ENCODE assay signal across 9 mouse cellular contexts in the genomic region with DNA sequence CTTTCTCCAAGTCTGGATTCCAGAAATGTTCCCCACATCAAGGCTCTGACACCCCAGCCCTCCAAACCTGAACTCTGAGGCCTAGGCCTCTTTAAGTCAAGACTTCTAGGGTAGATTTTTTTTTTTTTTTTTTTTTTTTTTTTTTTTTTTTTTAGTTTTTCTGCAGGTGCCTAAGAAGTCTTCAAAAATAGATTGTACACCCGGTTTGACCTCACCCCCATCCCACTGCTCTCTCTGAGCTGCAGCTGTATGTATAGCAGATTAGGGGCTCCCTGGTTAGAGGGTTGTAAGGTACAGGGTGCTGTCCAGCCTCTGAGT. TPM values are rescaled to one million over a fixed set of nuclear protein-coding genes. Genes with fewer than 3 reads are reported as not detected.
DNase-seq lines count a peak whose midpoint lies in the region; ATAC-seq and TF ChIP-seq lines count a peak whose summit lies in the region.
"Not testable (repeated sequence)": the region's sequence is repeated elsewhere in the genome, so short reads cannot be mapped to it uniquely, and the experiment has no call there.
"Had no signal": no experiment of that assay in that cellular context is flagged by ENCODE, and none has a peak within 500 bp of the region (broad histone marks: within the 10 kb centered on the region; RNA-seq: fewer than 3 reads in every experiment).

No protein-coding gene starts in this region.

- H3K4me1 ChIP-seq in MEL (ENCODE audit: control insufficient read depth in 1 of 2, insufficient read depth in 2 of 2, low read length in 2 of 2) = peaks cover 7 to 35% of the 10 kb centered on the region in 2 experiments
- peaks cover 74% of the 10 kb centered on the region for H3K4me1 ChIP-seq in forebrain, embryonic 10.5 days
- H3K4me1 ChIP-seq in heart, embryonic 12.5 days (replicated peaks) = peaks cover 65% of the 10 kb centered on the region
- H3K4me1 ChIP-seq in hindbrain, embryonic 16.5 days (ENCODE audit: control insufficient read depth, insufficient read depth, low read depth, low read length) = peaks cover 13% of the 10 kb centered on the region
- peaks cover 51% of the 10 kb centered on the region for H3K4me1 ChIP-seq in limb, embryonic 11.5 days (ENCODE audit: control insufficient read depth, insufficient read depth, low read length)
- peaks cover 49% of the 10 kb centered on the region for H3K4me1 ChIP-seq in liver, postnatal 0 days (ENCODE audit: insufficient read depth)
- not testable (repeated sequence) for H3K4me1 ChIP-seq in midbrain, postnatal 0 days (ENCODE audit: insufficient read depth, low read length)
- H3K4me1 ChIP-seq in thymus, adult 2 months (replicated peaks; ENCODE audit: control insufficient read depth, insufficient read depth, low read length) = peaks cover 65% of the 10 kb centered on the region

- not testable (repeated sequence) for TF ChIP-seq CTCF in MEL (IDR thresholded peaks at IDR 0.05 in 2 of 3, conservative IDR thresholded peaks at IDR 0.05 in 1 of 3; ENCODE audit: control insufficient read depth in 1 of 3, insufficient read depth in 1 of 3, low read depth in 2 of 3, low read length in 3 of 3, poor library complexity in 1 of 3, severe bottlenecking in 1 of 3); liver, postnatal 0 days (IDR thresholded peaks at IDR 0.05; ENCODE audit: low read depth); midbrain, postnatal 0 days (IDR thresholded peaks at IDR 0.05); thymus, adult 2 months (IDR thresholded peaks at IDR 0.05; ENCODE audit: borderline replicate concordance, control insufficient read depth, extremely low read depth, insufficient read depth, low read length, poor library complexity)

- H3K27ac ChIP-seq in MEL (ENCODE audit: control insufficient read depth, low read depth, low read length) = peak overlapping the region; percentile 44
- H3K27ac ChIP-seq in forebrain, embryonic 10.5 days = peak overlapping the region; percentile 88
- peak overlapping the region; percentile 93 for H3K27ac ChIP-seq in heart, embryonic 12.5 days (ENCODE audit: poor library complexity, severe bottlenecking)
- H3K27ac ChIP-seq in hindbrain, embryonic 16.5 days (ENCODE audit: low read depth, low read length) = 0 out of 2 replicates have a peak overlapping the region, but pooled peaks have one; percentile 34
- peak overlapping the region; percentile 99 for H3K27ac ChIP-seq in limb, embryonic 11.5 days (replicated peaks; ENCODE audit: low read depth, low read length)
- H3K27ac ChIP-seq in liver, postnatal 0 days (ENCODE audit: low read depth) = peak overlapping the region; percentile 93
- H3K27ac ChIP-seq in midbrain, postnatal 0 days (ENCODE audit: low read depth, low read length) = not testable (repeated sequence)
- peak overlapping the region; percentile 91 for H3K27ac ChIP-seq in thymus, adult 2 months (ENCODE audit: control insufficient read depth, insufficient read depth, low read length)

- not testable (repeated sequence) for TF ChIP-seq RAD21 in MEL (IDR thresholded peaks at IDR 0.05; ENCODE audit: low read depth, low read length)

- DNase-seq in MEL (ENCODE audit: low read depth, low spot score); forebrain, embryonic 10.5 days (ENCODE audit: extremely low spot score, low spot score); limb, embryonic 11.5 days (ENCODE audit: low spot score); liver, postnatal 0 days; midbrain, postnatal 0 days (ENCODE audit: low spot score); thymus, adult 2 months: not testable (repeated sequence)

- TF ChIP-seq EP300 in MEL (IDR thresholded peaks at IDR 0.05; ENCODE audit: low read depth in 1 of 2, low read length in 2 of 2); liver, postnatal 0 days (IDR thresholded peaks at IDR 0.05; ENCODE audit: low read depth): not testable (repeated sequence)

- ATAC-seq in heart, embryonic 12.5 days (ENCODE audit: insufficient number of reproducible peaks, low FRiP score); hindbrain, embryonic 16.5 days; liver, postnatal 0 days; midbrain, postnatal 0 days (ENCODE audit: low FRiP score): not testable (repeated sequence)
- ATAC-seq in limb, embryonic 11.5 days (ENCODE audit: insufficient number of reproducible peaks, low FRiP score, low TSS enrichment, low read depth) = peak; percentile 1; the same call in 1 of the 2 replicates

- peak overlapping the region; percentile 67 for H3K9ac ChIP-seq in MEL (ENCODE audit: control insufficient read depth, low read depth, low read length, poor library complexity, severe bottlenecking)
- H3K9ac ChIP-seq in heart, embryonic 12.5 days = peak overlapping the region; percentile 49; the same call in 1 of the 2 replicates
- H3K9ac ChIP-seq in hindbrain, embryonic 16.5 days (ENCODE audit: low read depth, low read length); limb, embryonic 11.5 days (ENCODE audit: low read length); midbrain, postnatal 0 days (replicated peaks; ENCODE audit: low read length, poor library complexity, severe bottlenecking): not testable (repeated sequence)
- H3K9ac ChIP-seq in liver, postnatal 0 days (replicated peaks) = 0 out of 2 replicates have a peak overlapping the region, but pooled peaks have one; percentile 66

- peak overlapping the region; percentile 76 for H3K4me2 ChIP-seq in heart, embryonic 12.5 days
- H3K4me2 ChIP-seq in hindbrain, embryonic 16.5 days (ENCODE audit: low read length) = peak overlapping the region; percentile 61
- H3K4me2 ChIP-seq in limb, embryonic 11.5 days (ENCODE audit: low read depth, severe bottlenecking) = peak overlapping the region; percentile 43; the same call in 1 of the 2 replicates
- H3K4me2 ChIP-seq in liver, postnatal 0 days (ENCODE audit: low read depth, low read length) = peak overlapping the region; percentile 91
- peak overlapping the region; percentile 50; the same call in 1 of the 2 replicates for H3K4me2 ChIP-seq in midbrain, postnatal 0 days (ENCODE audit: low read depth, low read length, poor library complexity, severe bottlenecking)

- not testable (repeated sequence) for H3K79me2 ChIP-seq in MEL (ENCODE audit: control insufficient read depth, insufficient read depth, low read length, poor library complexity)

- H3K9me3 ChIP-seq in MEL (replicated peaks; ENCODE audit: insufficient read depth, low read length); forebrain, embryonic 10.5 days; heart, embryonic 12.5 days (replicated peaks); hindbrain, embryonic 16.5 days (ENCODE audit: control insufficient read depth, low read length); limb, embryonic 11.5 days (ENCODE audit: control insufficient read depth, low read length); liver, postnatal 0 days (ENCODE audit: low read length); midbrain, postnatal 0 days (ENCODE audit: low read length): not testable (repeated sequence)

- H3K36me3 ChIP-seq in MEL (ENCODE audit: control insufficient read depth in 1 of 2, insufficient read depth in 2 of 2, low read length in 2 of 2) = peaks cover 0 to 23% of the 10 kb centered on the region in 2 experiments; a peak in 2 of 4 replicates
- peaks cover 24% of the 10 kb centered on the region for H3K36me3 ChIP-seq in forebrain, embryonic 10.5 days (replicated peaks)
- H3K36me3 ChIP-seq in heart, embryonic 12.5 days = peaks cover 23% of the 10 kb centered on the region
- H3K36me3 ChIP-seq in hindbrain, embryonic 16.5 days (ENCODE audit: control insufficient read depth, insufficient read depth, low read length); limb, embryonic 11.5 days (ENCODE audit: control insufficient read depth, insufficient read depth, low read length); liver, postnatal 0 days (replicated peaks; ENCODE audit: insufficient read depth, low read length); midbrain, postnatal 0 days (ENCODE audit: insufficient read depth, low read length); thymus, adult 2 months (ENCODE audit: control insufficient read depth, insufficient read depth, low read length): not testable (repeated sequence)

- 14% methylated on average over 1 of the region's 1 CpGs for WGBS in forebrain, embryonic 10.5 days
- WGBS in heart, embryonic 12.5 days = 14% methylated on average over 1 of the region's 1 CpGs
- WGBS in hindbrain, embryonic 16.5 days = 29% methylated on average over 1 of the region's 1 CpGs
- WGBS in limb, embryonic 11.5 days = 17% methylated on average over 1 of the region's 1 CpGs
- WGBS in liver, postnatal 0 days (ENCODE audit: insufficient replicate concordance) = 0% methylated on average over 1 of the region's 1 CpGs
- WGBS in midbrain, postnatal 0 days = 28% methylated on average over 1 of the region's 1 CpGs
- 0% methylated on average over 1 of the region's 1 CpGs for WGBS in thymus, adult 2 months

- H3K27me3 ChIP-seq in MEL (ENCODE audit: control insufficient read depth in 1 of 2, insufficient read depth in 2 of 2, low read length in 2 of 2); heart, embryonic 12.5 days (replicated peaks); limb, embryonic 11.5 days (ENCODE audit: control insufficient read depth, insufficient read depth, low read length); liver, postnatal 0 days (ENCODE audit: insufficient read depth, low read length); midbrain, postnatal 0 days (ENCODE audit: insufficient read depth, low read length); thymus, adult 2 months (ENCODE audit: control insufficient read depth, insufficient read depth, low read length): not testable (repeated sequence)
- H3K27me3 ChIP-seq in forebrain, embryonic 10.5 days (ENCODE audit: poor library complexity, severe bottlenecking) = peaks cover 27% of the 10 kb centered on the region
- peaks cover 17% of the 10 kb centered on the region for H3K27me3 ChIP-seq in hindbrain, embryonic 16.5 days (replicated peaks; ENCODE audit: control insufficient read depth, insufficient read depth, low read length)

- H3K4me3 ChIP-seq in MEL (ENCODE audit: control insufficient read depth in 1 of 2, insufficient read depth in 1 of 2, low read depth in 2 of 2, low read length in 2 of 2) = peak overlapping the region; percentile 63 to 77; a peak in 3 of 4 replicates
- H3K4me3 ChIP-seq in forebrain, embryonic 10.5 days; hindbrain, embryonic 16.5 days (ENCODE audit: low read length); limb, embryonic 11.5 days (ENCODE audit: low read depth, low read length); liver, postnatal 0 days (ENCODE audit: low read depth, low read length); midbrain, postnatal 0 days (ENCODE audit: low read depth, low read length); thymus, adult 2 months (ENCODE audit: control insufficient read depth, insufficient read depth, low read length): not testable (repeated sequence)
- peak overlapping the region; percentile 45; the same call in 1 of the 2 replicates for H3K4me3 ChIP-seq in heart, embryonic 12.5 days

- TF ChIP-seq POLR2A in MEL (IDR thresholded peaks at IDR 0.05; ENCODE audit: control insufficient read depth in 1 of 2, insufficient read depth in 1 of 2, low read depth in 1 of 2, low read length in 2 of 2, poor library complexity in 1 of 2); thymus, adult 2 months (IDR thresholded peaks at IDR 0.05; ENCODE audit: control insufficient read depth, extremely low read depth, insufficient read depth, low read length, poor library complexity): not testable (repeated sequence)

RNA-seq across cellular contexts. Expression of gene Sf3a3, which starts 6.4 kb away (rescaled TPM):
- total RNA-seq in MEL (2012; rRNA removed) = 136 and 144 TPM in 2 replicates
- polyA plus RNA-seq in MEL (2012; ENCODE audit: insufficient read depth in 1 of 2, insufficient read length in 2 of 2, low read depth in 1 of 2, low replicate concordance in 2 of 2, missing spikeins in 1 of 2) = 100 to 1,000 TPM; 127 to 295 TPM
- polyA plus RNA-seq in forebrain, embryonic 10.5 days (2016; fragmentation: Nextera tagmentation; extraction: Ambion mirVana) = 260 and 269 TPM in 2 replicates
- 100.0 and 100 TPM in 2 replicates for polyA plus RNA-seq in heart, embryonic 12.5 days (2016; fragmentation: Nextera tagmentation; extraction: Ambion mirVana)
- polyA plus RNA-seq in hindbrain, embryonic 16.5 days (2015; fragmentation: Nextera tagmentation; extraction: Ambion mirVana) = 86.1 and 93.2 TPM in 2 replicates
- polyA plus RNA-seq in limb, embryonic 11.5 days (2014; fragmentation: Nextera tagmentation; extraction: Ambion mirVana) = 250 and 252 TPM in 2 replicates
- 37.1 and 37.2 TPM in 2 replicates for polyA plus RNA-seq in liver, postnatal 0 days (2015; fragmentation: Nextera tagmentation; extraction: Ambion mirVana)
- 32.8 and 34.3 TPM in 2 replicates for total RNA-seq in midbrain, postnatal 0 days (2014; rRNA removed)
- polyA plus RNA-seq in midbrain, postnatal 0 days (2015; fragmentation: Nextera tagmentation; extraction: Ambion mirVana) = 73.8 and 75.9 TPM in 2 replicates
- 23.2 and 25.3 TPM in 2 replicates for polyA plus RNA-seq in thymus, adult 2 months (2012; rRNA removed)

RNA-seq across cellular contexts. Expression of gene Fhl3, which starts 7.7 kb away (rescaled TPM):
- total RNA-seq in MEL (2012; rRNA removed) = 5.6 TPM in 2 replicates
- polyA plus RNA-seq in MEL (2012; ENCODE audit: insufficient read depth in 1 of 2, insufficient read length in 2 of 2, low read depth in 1 of 2, low replicate concordance in 2 of 2, missing spikeins in 1 of 2) = 10 to 100 TPM in 1 of 2 experiments, not detected in 1; 13.8 TPM
- polyA plus RNA-seq in forebrain, embryonic 10.5 days (2016; fragmentation: Nextera tagmentation; extraction: Ambion mirVana) = 5.5 and 8.7 TPM in 2 replicates
- polyA plus RNA-seq in heart, embryonic 12.5 days (2016; fragmentation: Nextera tagmentation; extraction: Ambion mirVana) = 6.2 TPM in 2 replicates
- polyA plus RNA-seq in hindbrain, embryonic 16.5 days (2015; fragmentation: Nextera tagmentation; extraction: Ambion mirVana) = 1.5 and 2.1 TPM in 2 replicates
- polyA plus RNA-seq in limb, embryonic 11.5 days (2014; fragmentation: Nextera tagmentation; extraction: Ambion mirVana) = 11.5 and 11.6 TPM in 2 replicates
- polyA plus RNA-seq in liver, postnatal 0 days (2015; fragmentation: Nextera tagmentation; extraction: Ambion mirVana) = 2.5 and 2.7 TPM in 2 replicates
- total RNA-seq in midbrain, postnatal 0 days (2014; rRNA removed) = 5.0 and 6.9 TPM in 2 replicates
- polyA plus RNA-seq in midbrain, postnatal 0 days (2015; fragmentation: Nextera tagmentation; extraction: Ambion mirVana) = 1.7 and 2.0 TPM in 2 replicates
- 36.1 and 59.4 TPM in 2 replicates for polyA plus RNA-seq in thymus, adult 2 months (2012; rRNA removed)

RNA-seq across cellular contexts. Expression of gene Utp11, which starts 14.8 kb away (rescaled TPM):
- 65.3 and 68.3 TPM in 2 replicates for total RNA-seq in MEL (2012; rRNA removed)
- 10 to 100 TPM in 1 of 2 experiments, not detected in 1; 86.9 TPM for polyA plus RNA-seq in MEL (2012; ENCODE audit: insufficient read depth in 1 of 2, insufficient read length in 2 of 2, low read depth in 1 of 2, low replicate concordance in 2 of 2, missing spikeins in 1 of 2)
- polyA plus RNA-seq in forebrain, embryonic 10.5 days (2016; fragmentation: Nextera tagmentation; extraction: Ambion mirVana) = 63.0 and 65.9 TPM in 2 replicates
- polyA plus RNA-seq in heart, embryonic 12.5 days (2016; fragmentation: Nextera tagmentation; extraction: Ambion mirVana) = 58.4 and 61.5 TPM in 2 replicates
- polyA plus RNA-seq in hindbrain, embryonic 16.5 days (2015; fragmentation: Nextera tagmentation; extraction: Ambion mirVana) = 37.9 TPM in 2 replicates
- polyA plus RNA-seq in limb, embryonic 11.5 days (2014; fragmentation: Nextera tagmentation; extraction: Ambion mirVana) = 78.9 TPM in 2 replicates
- polyA plus RNA-seq in liver, postnatal 0 days (2015; fragmentation: Nextera tagmentation; extraction: Ambion mirVana) = 20.1 and 21.6 TPM in 2 replicates
- 10.3 and 10.9 TPM in 2 replicates for total RNA-seq in midbrain, postnatal 0 days (2014; rRNA removed)
- polyA plus RNA-seq in midbrain, postnatal 0 days (2015; fragmentation: Nextera tagmentation; extraction: Ambion mirVana) = 30.7 and 31.7 TPM in 2 replicates
- polyA plus RNA-seq in thymus, adult 2 months (2012; rRNA removed) = 6.0 and 6.3 TPM in 2 replicates

RNA-seq across cellular contexts. Expression of gene Inpp5b, which starts 33.5 kb away (rescaled TPM):
- 27.7 and 28.6 TPM in 2 replicates for total RNA-seq in MEL (2012; rRNA removed)
- polyA plus RNA-seq in MEL (2012; ENCODE audit: insufficient read depth in 1 of 2, insufficient read length in 2 of 2, low read depth in 1 of 2, low replicate concordance in 2 of 2, missing spikeins in 1 of 2) = 10 to 100 TPM in 1 of 2 experiments, not detected in 1; 52.5 TPM
- polyA plus RNA-seq in forebrain, embryonic 10.5 days (2016; fragmentation: Nextera tagmentation; extraction: Ambion mirVana) = 28.8 and 29.4 TPM in 2 replicates
- polyA plus RNA-seq in heart, embryonic 12.5 days (2016; fragmentation: Nextera tagmentation; extraction: Ambion mirVana) = 17.3 and 20.2 TPM in 2 replicates
- 18.4 and 23.7 TPM in 2 replicates for polyA plus RNA-seq in hindbrain, embryonic 16.5 days (2015; fragmentation: Nextera tagmentation; extraction: Ambion mirVana)
- 22.3 and 26.1 TPM in 2 replicates for polyA plus RNA-seq in limb, embryonic 11.5 days (2014; fragmentation: Nextera tagmentation; extraction: Ambion mirVana)
- polyA plus RNA-seq in liver, postnatal 0 days (2015; fragmentation: Nextera tagmentation; extraction: Ambion mirVana) = 15.5 and 19.5 TPM in 2 replicates
- 19.0 and 20.5 TPM in 2 replicates for total RNA-seq in midbrain, postnatal 0 days (2014; rRNA removed)
- 14.3 and 16.0 TPM in 2 replicates for polyA plus RNA-seq in midbrain, postnatal 0 days (2015; fragmentation: Nextera tagmentation; extraction: Ambion mirVana)
- 81.3 and 101 TPM in 2 replicates for polyA plus RNA-seq in thymus, adult 2 months (2012; rRNA removed)

RNA-seq across cellular contexts. Expression of gene Pou3f1, which starts 51.6 kb away (rescaled TPM):
- total RNA-seq in MEL (2012; rRNA removed) = not detected in 2 replicates
- not detected for polyA plus RNA-seq in MEL (2012; ENCODE audit: insufficient read depth in 1 of 2, insufficient read length in 2 of 2, low read depth in 1 of 2, low replicate concordance in 2 of 2, missing spikeins in 1 of 2)
- 2.7 and 3.0 TPM in 2 replicates for polyA plus RNA-seq in forebrain, embryonic 10.5 days (2016; fragmentation: Nextera tagmentation; extraction: Ambion mirVana)
- 0.23 and 0.36 TPM in 2 replicates for polyA plus RNA-seq in heart, embryonic 12.5 days (2016; fragmentation: Nextera tagmentation; extraction: Ambion mirVana)
- polyA plus RNA-seq in hindbrain, embryonic 16.5 days (2015; fragmentation: Nextera tagmentation; extraction: Ambion mirVana) = 3.0 and 6.7 TPM in 2 replicates
- 0.27 and 0.60 TPM in 2 replicates for polyA plus RNA-seq in limb, embryonic 11.5 days (2014; fragmentation: Nextera tagmentation; extraction: Ambion mirVana)
- polyA plus RNA-seq in liver, postnatal 0 days (2015; fragmentation: Nextera tagmentation; extraction: Ambion mirVana) = not detected in 2 replicates
- 17.7 and 19.8 TPM in 2 replicates for total RNA-seq in midbrain, postnatal 0 days (2014; rRNA removed)
- polyA plus RNA-seq in midbrain, postnatal 0 days (2015; fragmentation: Nextera tagmentation; extraction: Ambion mirVana) = 11.4 and 11.5 TPM in 2 replicates
- 0.38 and 0.46 TPM in 2 replicates for polyA plus RNA-seq in thymus, adult 2 months (2012; rRNA removed)
- total RNA-seq: megakaryocyte, adult 5-6 weeks had no signal
